Mouse (Mus musculus): ENCODE measurements around the gene Hoxc13. TPM values are rescaled to one million over a fixed set of nuclear protein-coding genes. Genes with fewer than 3 reads are reported as not detected.

Gene Hoxc13
- polyA plus RNA-seq (2017; shearing (Covaris generic)) = not detected

GRCm38 (mm10) chr15:102921053-102922011, at the start of gene Hoxc13:
Gene Hoxc13, plus strand, starts transcription at chr15:102921103.
- no peak for ATAC-seq

- ATAC-seq = no peak
Observed at GRCm38 (mm10) chr15:102885803-102886202, 35.1 kb upstream of the Hoxc13 start.

- ATAC-seq = no peak
Observed at GRCm38 (mm10) chr15:102895115-102895514, 25.8 kb upstream of the Hoxc13 start.

- ATAC-seq = no peak
Observed at GRCm38 (mm10) chr15:102904946-102905345, 16.0 kb upstream of the Hoxc13 start.

GRCm38 (mm10) chr15:102909536-102909935, 11.4 kb upstream of the Hoxc13 start:
- no peak for ATAC-seq

GRCm38 (mm10) chr15:102910038-102910437, 10.9 kb upstream of the Hoxc13 start:
- ATAC-seq = no peak

GRCm38 (mm10) chr15:102910496-102911095, 10.3 kb upstream of the Hoxc13 start:
- ATAC-seq = no peak

GRCm38 (mm10) chr15:102913038-102913585, 7.8 kb upstream of the Hoxc13 start:
- no peak for ATAC-seq

- ATAC-seq = no peak
Observed at GRCm38 (mm10) chr15:102917972-102918572, 2.8 kb upstream of the Hoxc13 start.

GRCm38 (mm10) chr15:102918611-102919265, 2.2 kb upstream of the Hoxc13 start:
- no peak for ATAC-seq

- no peak for ATAC-seq
Observed at GRCm38 (mm10) chr15:102919336-102920180, 1.3 kb upstream of the Hoxc13 start.

GRCm38 (mm10) chr15:102920619-102921018, 284 bp upstream of the Hoxc13 start:
- no peak for ATAC-seq

GRCm38 (mm10) chr15:102922012-102922362, 1.1 kb downstream of the Hoxc13 start:
- no peak for ATAC-seq

- no peak for ATAC-seq
Observed at GRCm38 (mm10) chr15:102922636-102923500, 2.0 kb downstream of the Hoxc13 start.

GRCm38 (mm10) chr15:102927032-102927645, 6.2 kb downstream of the Hoxc13 start:
- ATAC-seq = no peak

- no peak for ATAC-seq
Observed at GRCm38 (mm10) chr15:102931706-102932358, 10.9 kb downstream of the Hoxc13 start.

- no peak for ATAC-seq
Observed at GRCm38 (mm10) chr15:102934438-102934837, 13.5 kb downstream of the Hoxc13 start.

- no peak for ATAC-seq
Observed at GRCm38 (mm10) chr15:102934897-102935296, 14.0 kb downstream of the Hoxc13 start.

GRCm38 (mm10) chr15:102936279-102936972, 15.5 kb downstream of the Hoxc13 start, which contains the start of gene Hoxc12:
Gene Hoxc12, plus strand, starts transcription at chr15:102936757.
- no peak for ATAC-seq

All from activated CD4-positive, CD25-positive, alpha-beta regulatory T cell, adult 4 months (primary cell).